Mouse (Mus musculus) embryonic facial prominence, embryonic 11.5 days (tissue): ENCODE measurements around the gene Pik3r3. TPM values are rescaled to one million over a fixed set of nuclear protein-coding genes. Genes with fewer than 3 reads are reported as not detected.
"Not testable (repeated sequence)": the region's sequence is repeated elsewhere in the genome, so short reads cannot be mapped to it uniquely, and the experiment has no call there.

Experiments
- ATAC-seq: fragments of 200-750 bp; cut with Nextera tagmentation; replicated peaks from 2 replicates; pipeline ENCODE4 v1.8.0; 2017; ENCODE audit warnings: low read depth; ENCODE audit not compliant: insufficient number of reproducible peaks, low FRiP score, low TSS enrichment
- DNase-seq: peaks from one replicate; pipeline ENCODE4 v3.0.0-alpha.2; 2015; ENCODE audit warnings: low spot score
- H3K27ac ChIP-seq: fragments of 300-500 bp; sonication (generic); replicated peaks from 2 replicates; pipeline ENCODE4 v1.5.1; 2014; ENCODE audit warnings: mild to moderate bottlenecking, low read depth, low read length, control low read depth
- H3K27me3 ChIP-seq: fragments of 300-500 bp; sonication (generic); 2 replicates; pipeline ENCODE4 v1.6.1; 2014; ENCODE audit warnings: mild to moderate bottlenecking, low read length, moderate library complexity, mixed read lengths; ENCODE audit not compliant: control insufficient read depth, insufficient read depth
- H3K36me3 ChIP-seq: fragments of 300-500 bp; sonication (generic); replicated peaks from 2 replicates; pipeline ENCODE4 v1.6.1; 2014; ENCODE audit warnings: low read depth, mild to moderate bottlenecking, low read length, moderate library complexity, mixed read lengths; ENCODE audit not compliant: control insufficient read depth, insufficient read depth
- H3K4me1 ChIP-seq: fragments of 300-500 bp; sonication (generic); 2 replicates; pipeline ENCODE4 v1.6.1; 2014; ENCODE audit warnings: low read length, mixed read lengths; ENCODE audit not compliant: control insufficient read depth, insufficient read depth
- H3K4me2 ChIP-seq: fragments of 300-500 bp; sonication (generic); 2 replicates; pipeline ENCODE4 v1.6.1; 2014; ENCODE audit warnings: low read depth, mild to moderate bottlenecking, control low read depth, low read length, moderate library complexity
- H3K4me3 ChIP-seq: fragments of 300-500 bp; sonication (generic); 2 replicates; pipeline ENCODE4 v1.5.1; 2014; ENCODE audit warnings: low read depth, low read length, control low read depth
- H3K9ac ChIP-seq: fragments of 300-500 bp; sonication (generic); replicated peaks from 2 replicates; pipeline ENCODE4 v1.6.1; 2014; ENCODE audit warnings: mild to moderate bottlenecking, control low read depth, low read length
- H3K9me3 ChIP-seq: fragments of 300-500 bp; sonication (generic); replicated peaks from 2 replicates; pipeline ENCODE4 v1.6.1; 2016; ENCODE audit warnings: mild to moderate bottlenecking, low read length, inconsistent platforms, mixed read lengths; ENCODE audit not compliant: control insufficient read depth
- whole genome bisulfite sequencing: fragments of 180-500 bp; shearing (Covaris S2); extraction: QIAGEN DNeasy Blood & Tissue Kit; methylation state at CpG from one replicate; pipeline ENCODE4 v1.1.7; 2014; 5-methylcytosine and 5-hydroxymethylcytosine counted together
- polyA plus RNA-seq: library from polyadenylated mRNA; unstranded; fragments of >200 nt; fragmentation: Nextera tagmentation; extraction: Ambion mirVana; gene quantifications from 2 replicates; pipeline ENCODE4 v1.2.1, GENCODE M21; 2014

The Pik3r3 gene
- polyA plus RNA-seq, 1 experiment from 2014 or later: 50.5 TPM

- WGBS: under 1% methylated on average over 23 of the region's 23 CpGs
- no peak for ATAC-seq
- no peaks in the 10 kb centered on the region for H3K36me3 ChIP-seq
- no peaks in the 10 kb centered on the region for H3K27me3 ChIP-seq
- peak overlapping the region; percentile 38 for H3K4me2 ChIP-seq
- peak overlapping the region; percentile 71 for H3K9ac ChIP-seq
- H3K4me1 ChIP-seq: no peaks in the 10 kb centered on the region
- peak; percentile 57 for DNase-seq
- no peaks in the 10 kb centered on the region for H3K9me3 ChIP-seq
- H3K27ac ChIP-seq: peak overlapping the region; percentile 99
- H3K4me3 ChIP-seq: peak overlapping the region; percentile 45
Measured at GRCm38 (mm10) chr4:116221996-116222842, 801 bp downstream of the Pik3r3 start.

- H3K27ac ChIP-seq: no peak overlapping the region
- peak overlapping the region; percentile 45 for H3K4me3 ChIP-seq
- no peaks in the 10 kb centered on the region for H3K27me3 ChIP-seq
- no peak for ATAC-seq
- H3K9ac ChIP-seq: peak overlapping the region; percentile 71
- 5% methylated on average over 6 of the region's 6 CpGs for WGBS
- no peaks in the 10 kb centered on the region for H3K9me3 ChIP-seq
- peak overlapping the region; percentile 38; the same call in 1 of the 2 replicates for H3K4me2 ChIP-seq
- no peaks in the 10 kb centered on the region for H3K4me1 ChIP-seq
- H3K36me3 ChIP-seq: no peaks in the 10 kb centered on the region
- peak; percentile 45 for DNase-seq
Measured at GRCm38 (mm10) chr4:116222843-116223119, 1.4 kb downstream of the Pik3r3 start.

- Histone ChIP-seq H3K4me2 (no peak overlapping the region), H3K9ac (no peak overlapping the region), H3K27ac (no peak overlapping the region), H3K4me1 (no peaks in the 10 kb centered on the region), H3K9me3 (no peaks in the 10 kb centered on the region), H3K27me3 (no peaks in the 10 kb centered on the region), H3K36me3 (no peaks in the 10 kb centered on the region), H3K4me3 (no peak overlapping the region)
- ATAC-seq (no peak), DNase-seq (no peak)
- WGBS: 84% methylated on average over 3 of the region's 3 CpGs
Measured at GRCm38 (mm10) chr4:116243377-116243776, 22.0 kb downstream of the Pik3r3 start.

- no peak for DNase-seq
- Histone ChIP-seq H3K9me3 (no peaks in the 10 kb centered on the region), H3K36me3 (no peaks in the 10 kb centered on the region), H3K27ac (no peak overlapping the region), H3K4me3 (no peak overlapping the region), H3K27me3 (no peaks in the 10 kb centered on the region), H3K4me1 (no peaks in the 10 kb centered on the region), H3K4me2 (no peak overlapping the region), H3K9ac (no peak overlapping the region)
- 83% methylated on average over 2 of the region's 2 CpGs for WGBS
- ATAC-seq: no peak
Measured at GRCm38 (mm10) chr4:116244240-116244639, 22.8 kb downstream of the Pik3r3 start.

GRCm38 (mm10) chr4:116245926-116246325, 24.5 kb downstream of the Pik3r3 start:
- H3K27ac ChIP-seq, H3K4me2 ChIP-seq, ATAC-seq, H3K4me1 ChIP-seq, H3K36me3 ChIP-seq, H3K9me3 ChIP-seq, H3K9ac ChIP-seq, H3K27me3 ChIP-seq, H3K4me3 ChIP-seq: not testable (repeated sequence)
- peak; percentile 43 for DNase-seq
- 38% methylated on average over 3 of the region's 3 CpGs for WGBS

- ATAC-seq: no peak
- Histone ChIP-seq H3K4me3 (no peak overlapping the region), H3K9me3 (no peaks in the 10 kb centered on the region), H3K9ac (no peak overlapping the region), H3K27me3 (no peaks in the 10 kb centered on the region), H3K4me2 (no peak overlapping the region), H3K27ac (no peak overlapping the region), H3K4me1 (no peaks in the 10 kb centered on the region), H3K36me3 (no peaks in the 10 kb centered on the region; the same call in 1 of the 2 replicates)
- no peak for DNase-seq
- 96% methylated on average over 3 of the region's 3 CpGs for WGBS
Measured at GRCm38 (mm10) chr4:116249986-116250385, 28.6 kb downstream of the Pik3r3 start.

GRCm38 (mm10) chr4:116268220-116268619, 46.8 kb downstream of the Pik3r3 start:
- no peak overlapping the region for H3K4me2 ChIP-seq
- DNase-seq (no peak), ATAC-seq (no peak)
- H3K9ac ChIP-seq: no peak overlapping the region
- no peaks in the 10 kb centered on the region for H3K9me3 ChIP-seq
- H3K36me3 ChIP-seq: peaks cover 5% of the 10 kb centered on the region
- no peak overlapping the region for H3K27ac ChIP-seq
- no peak overlapping the region for H3K4me3 ChIP-seq
- H3K27me3 ChIP-seq: no peaks in the 10 kb centered on the region
- no peaks in the 10 kb centered on the region for H3K4me1 ChIP-seq
- WGBS: 92% methylated on average over 6 of the region's 6 CpGs

GRCm38 (mm10) chr4:116282211-116282610, 60.8 kb downstream of the Pik3r3 start:
- no peak for DNase-seq
- 77% methylated on average over 2 of the region's 2 CpGs for WGBS
- Histone ChIP-seq H3K4me3 (no peak overlapping the region), H3K4me1 (no peaks in the 10 kb centered on the region), H3K4me2 (no peak overlapping the region), H3K9ac (no peak overlapping the region), H3K36me3 (no peaks in the 10 kb centered on the region; the same call in 1 of the 2 replicates), H3K9me3 (no peaks in the 10 kb centered on the region), H3K27ac (no peak overlapping the region), H3K27me3 (no peaks in the 10 kb centered on the region)
- no peak for ATAC-seq
